Mouse (Mus musculus) hindbrain, embryonic 16.5 days (tissue): ENCODE measurements around the gene Pkp4. TPM values are rescaled to one million over a fixed set of nuclear protein-coding genes. Genes with fewer than 3 reads are reported as not detected.

Source experiments
- ATAC-seq: fragments of 200-750 bp; cut with Nextera tagmentation; 2 replicates; pipeline ENCODE4 v1.8.0; 2017; ENCODE audit warnings: moderate TSS enrichment, moderate library complexity
- H3K27ac ChIP-seq: fragments of 300-500 bp; sonication (generic); 2 replicates; pipeline ENCODE4 v1.5.1; 2014; ENCODE audit warnings: low read depth, mild to moderate bottlenecking, control low read depth, low read length, moderate library complexity
- H3K27me3 ChIP-seq: fragments of 300-500 bp; sonication (generic); replicated peaks from 2 replicates; pipeline ENCODE4 v1.6.1; 2014; ENCODE audit warnings: low read length; ENCODE audit not compliant: control insufficient read depth, insufficient read depth
- H3K36me3 ChIP-seq: fragments of 300-500 bp; sonication (generic); 2 replicates; pipeline ENCODE4 v1.6.1; 2014; ENCODE audit warnings: mild to moderate bottlenecking, low read length, moderate library complexity, mixed read lengths; ENCODE audit not compliant: control insufficient read depth, insufficient read depth
- H3K4me1 ChIP-seq: fragments of 300-500 bp; sonication (generic); 2 replicates; pipeline ENCODE4 v1.6.1; 2014; ENCODE audit warnings: low read depth, low read length; ENCODE audit not compliant: control insufficient read depth, insufficient read depth
- H3K4me2 ChIP-seq: fragments of 300-500 bp; sonication (generic); 2 replicates; pipeline ENCODE4 v1.6.1; 2014; ENCODE audit warnings: mild to moderate bottlenecking, low read length, control low read depth, moderate library complexity
- H3K4me3 ChIP-seq: fragments of 300-500 bp; sonication (generic); 2 replicates; pipeline ENCODE4 v1.5.1; 2014; ENCODE audit warnings: mild to moderate bottlenecking, low read length, control low read depth, moderate library complexity
- H3K9ac ChIP-seq: fragments of 300-500 bp; sonication (generic); 2 replicates; pipeline ENCODE4 v1.6.1; 2014; ENCODE audit warnings: low read depth, mild to moderate bottlenecking, control low read depth, low read length, moderate library complexity
- H3K9me3 ChIP-seq: fragments of 300-500 bp; sonication (generic); 2 replicates; pipeline ENCODE4 v1.6.1; 2014; ENCODE audit warnings: mild to moderate bottlenecking, low read length, moderate library complexity; ENCODE audit not compliant: control insufficient read depth
- WGBS: fragments of 180-500 bp; shearing (Covaris S2); extraction: QIAGEN DNeasy Blood & Tissue Kit; methylation state at CpG from one replicate; pipeline ENCODE4 v1.1.7; 2014; 5-methylcytosine and 5-hydroxymethylcytosine counted together
- polyA plus RNA-seq: library from polyadenylated mRNA; unstranded; fragments of >200 nt; fragmentation: Nextera tagmentation; extraction: Ambion mirVana; gene quantifications from 2 replicates; pipeline ENCODE4 v1.2.1, GENCODE M21; 2015

Pkp4 gene
- polyA plus RNA-seq, 1 experiment from 2014 or later = 29.2 TPM

DNA sequence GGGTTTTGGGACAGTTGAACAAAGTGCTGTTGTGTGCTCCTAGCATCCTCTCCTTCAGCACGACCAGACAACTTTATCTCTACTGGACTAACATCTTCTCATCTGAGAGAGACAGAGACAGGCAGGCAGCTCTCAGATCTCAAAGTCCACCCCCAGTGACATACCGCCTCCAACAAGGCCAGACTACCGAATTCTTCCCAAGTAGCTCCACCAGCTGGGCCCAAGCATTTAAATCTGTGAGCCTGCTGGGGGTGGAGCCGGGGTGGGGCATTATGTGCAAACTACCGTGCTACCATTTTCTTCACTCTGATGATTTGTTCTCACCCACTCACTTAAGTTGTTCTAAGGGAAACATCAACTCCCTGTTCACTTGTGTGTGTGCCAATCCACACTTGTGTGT is 18.8 kb downstream of the Pkp4 start:
- H3K36me3 ChIP-seq = no peaks in the 10 kb centered on the region
- H3K4me3 ChIP-seq = no peak overlapping the region
- H3K27ac ChIP-seq = no peak overlapping the region
- no peak overlapping the region for H3K9ac ChIP-seq
- peaks cover 4% of the 10 kb centered on the region for H3K4me1 ChIP-seq
- no peak overlapping the region for H3K4me2 ChIP-seq
- no peaks in the 10 kb centered on the region for H3K27me3 ChIP-seq
- no peak for ATAC-seq
- 56% methylated on average over 5 of the region's 5 CpGs for WGBS
- no peaks in the 10 kb centered on the region for H3K9me3 ChIP-seq

DNA sequence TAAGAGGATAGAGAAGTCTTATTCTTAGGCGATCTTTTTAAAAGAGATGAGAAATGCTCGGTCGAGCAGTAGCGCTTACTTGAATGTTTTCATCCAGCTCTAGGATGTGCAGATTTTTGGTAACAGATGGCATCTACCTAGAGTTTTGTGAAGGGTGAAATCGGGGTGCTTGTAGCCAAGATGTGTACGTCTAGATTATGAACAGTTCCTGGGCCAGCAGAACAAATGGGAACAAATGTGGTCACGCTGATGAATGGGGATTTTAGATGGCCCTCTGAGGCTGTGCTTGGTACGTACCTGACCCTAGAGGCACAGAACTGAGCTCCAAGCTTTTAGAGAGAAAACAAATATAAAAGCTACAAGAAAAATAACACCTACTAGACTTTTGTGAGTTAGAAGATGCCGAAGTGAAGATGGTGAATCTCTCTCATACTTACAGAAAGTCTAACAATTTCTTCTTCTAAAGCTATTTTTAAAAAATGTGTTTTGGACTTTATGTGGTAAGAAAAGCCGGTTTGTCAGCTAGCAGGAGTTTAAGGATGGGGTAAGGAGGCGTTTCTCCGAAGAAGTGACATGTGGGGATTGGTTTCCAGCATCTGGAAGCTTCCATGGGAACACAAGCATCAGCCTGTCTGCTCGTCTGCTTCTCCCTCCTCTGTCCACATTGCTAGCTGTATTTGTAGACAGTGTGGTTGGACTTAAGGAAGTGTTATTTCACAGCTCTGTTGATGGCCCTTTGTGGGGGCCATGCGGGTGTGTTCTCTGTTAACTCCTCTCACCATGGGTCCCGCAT is 20.9 kb downstream of the Pkp4 start:
- no peak for ATAC-seq
- Histone ChIP-seq H3K4me2 (no peak overlapping the region), H3K36me3 (no peaks in the 10 kb centered on the region), H3K27ac (no peak overlapping the region), H3K9ac (no peak overlapping the region), H3K9me3 (no peaks in the 10 kb centered on the region), H3K27me3 (no peaks in the 10 kb centered on the region), H3K4me3 (no peak overlapping the region), H3K4me1 (peaks cover 4% of the 10 kb centered on the region)
- 80% methylated on average over 15 of the region's 15 CpGs for WGBS

DNA sequence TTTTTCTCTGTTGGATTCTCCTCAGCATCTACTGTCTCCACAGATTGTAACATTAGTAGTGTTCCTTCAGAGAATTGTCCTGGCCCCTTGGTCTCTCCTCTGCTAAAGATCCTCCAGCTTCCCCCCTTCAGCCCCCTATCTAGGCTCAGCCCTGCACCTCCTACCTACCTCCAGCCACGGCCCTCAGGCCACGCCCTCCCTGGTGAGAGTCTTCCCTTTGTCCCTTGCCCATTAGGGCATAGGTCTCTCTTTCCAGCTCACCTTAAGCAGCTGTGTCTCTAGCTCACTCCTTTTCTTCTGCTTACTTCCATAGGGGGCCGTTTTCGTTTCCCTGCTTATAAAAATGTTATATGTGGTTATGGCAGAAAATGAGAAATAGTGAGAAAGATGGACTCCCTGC is 22.9 kb downstream of the Pkp4 start:
- Histone ChIP-seq H3K27me3 (no peaks in the 10 kb centered on the region), H3K27ac (no peak overlapping the region), H3K4me3 (no peak overlapping the region), H3K9ac (no peak overlapping the region), H3K4me2 (no peak overlapping the region), H3K4me1 (no peaks in the 10 kb centered on the region), H3K36me3 (peaks cover 2% of the 10 kb centered on the region; the same call in 1 of the 2 replicates), H3K9me3 (no peaks in the 10 kb centered on the region)
- no peak for ATAC-seq
- 82% methylated on average over 4 of the region's 4 CpGs for WGBS

DNA sequence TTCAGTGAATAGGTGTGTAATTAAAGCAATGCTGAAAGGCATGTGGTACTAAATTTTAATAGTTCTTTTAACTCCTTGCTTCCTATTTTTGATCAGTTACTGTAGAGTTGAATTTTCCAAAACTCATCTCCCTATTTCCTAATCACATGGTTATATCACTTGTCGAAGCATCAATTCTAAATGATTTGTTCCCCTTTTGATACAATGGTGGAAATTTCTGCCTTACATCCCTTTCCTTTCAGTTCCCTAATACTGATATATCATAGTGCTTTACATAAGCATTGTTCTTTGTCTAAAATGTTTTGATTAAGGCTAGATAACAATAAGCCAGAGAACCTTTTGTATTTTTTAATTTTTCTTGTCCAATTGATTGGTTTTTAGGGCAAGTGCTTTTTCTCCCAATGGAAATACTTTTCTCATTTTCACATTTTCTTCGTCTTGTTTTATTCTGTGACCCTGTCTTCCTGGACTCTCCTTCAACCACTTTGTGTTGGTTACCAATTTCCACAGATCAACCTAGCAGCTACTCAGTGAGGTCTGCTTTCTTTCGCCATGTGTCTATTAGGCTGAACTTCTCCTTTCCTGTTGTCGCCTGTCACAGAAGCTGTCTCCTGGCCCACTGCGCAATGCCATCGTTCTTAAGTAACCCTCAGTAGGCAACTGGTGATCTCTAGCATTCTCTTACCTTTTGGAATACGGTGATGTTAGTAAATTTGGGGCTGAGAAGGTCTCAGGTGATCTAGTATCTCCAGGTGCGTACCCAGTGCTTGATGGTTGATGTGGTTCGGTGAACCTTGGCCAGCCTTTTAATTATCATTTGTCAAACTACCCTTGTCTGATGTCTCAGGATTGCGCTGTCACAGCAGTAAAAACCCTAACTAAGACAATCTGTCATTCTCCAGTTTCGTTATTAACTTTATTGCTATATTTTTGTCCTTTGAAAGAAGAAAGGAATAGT is 23.7 kb downstream of the Pkp4 start:
- Histone ChIP-seq H3K4me2 (no peak overlapping the region), H3K4me3 (no peak overlapping the region), H3K36me3 (peaks cover 2% of the 10 kb centered on the region; the same call in 1 of the 2 replicates), H3K27me3 (no peaks in the 10 kb centered on the region), H3K27ac (no peak overlapping the region), H3K4me1 (no peaks in the 10 kb centered on the region), H3K9me3 (no peaks in the 10 kb centered on the region), H3K9ac (no peak overlapping the region)
- no peak for ATAC-seq
- 94% methylated on average over 11 of the region's 11 CpGs for WGBS

DNA sequence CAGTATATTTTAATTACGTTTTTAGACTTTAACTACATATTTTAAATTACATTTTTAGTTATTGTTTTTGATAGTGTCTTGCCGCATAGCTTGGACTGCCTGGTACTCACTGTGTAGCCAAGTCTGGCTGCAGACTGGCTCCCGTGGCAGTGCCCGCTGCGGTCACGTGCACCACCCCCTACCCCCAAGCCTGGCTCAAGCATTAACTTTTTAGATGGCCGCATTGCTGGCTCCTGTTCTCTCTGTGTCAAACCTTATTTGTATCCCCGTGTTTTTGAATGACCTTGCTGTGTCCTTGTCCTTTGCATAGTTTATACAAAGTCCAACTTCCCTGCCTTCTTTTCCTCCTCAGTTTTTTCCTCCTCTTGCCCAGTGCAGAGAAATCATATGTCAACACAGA is 25.5 kb downstream of the Pkp4 start:
- WGBS = 93% methylated on average over 8 of the region's 8 CpGs
- H3K9ac ChIP-seq = no peak overlapping the region
- H3K27ac ChIP-seq = no peak overlapping the region
- no peak overlapping the region for H3K4me2 ChIP-seq
- peaks cover 13% of the 10 kb centered on the region for H3K4me1 ChIP-seq
- H3K4me3 ChIP-seq = no peak overlapping the region
- no peaks in the 10 kb centered on the region for H3K27me3 ChIP-seq
- ATAC-seq = no peak
- H3K36me3 ChIP-seq = peaks cover 2% of the 10 kb centered on the region; the same call in 1 of the 2 replicates
- no peaks in the 10 kb centered on the region for H3K9me3 ChIP-seq

DNA sequence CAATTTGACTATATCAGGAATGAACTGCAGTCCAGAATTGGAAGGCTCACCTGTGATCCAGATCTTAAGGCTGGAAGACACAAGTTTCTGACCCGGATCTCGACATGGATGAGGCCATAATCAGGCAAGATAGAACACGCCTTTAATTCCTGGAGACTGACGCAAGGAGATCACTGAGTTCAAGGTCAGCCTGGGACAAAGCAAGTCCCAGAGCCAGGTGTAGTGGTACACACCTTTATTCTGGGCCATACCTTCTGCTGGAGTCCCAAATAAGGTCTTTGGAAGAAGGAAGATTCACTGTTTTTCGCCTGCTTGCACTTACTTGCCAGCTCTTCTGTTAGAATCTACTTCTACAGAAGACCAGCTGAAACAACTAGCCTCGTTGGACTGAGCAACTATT is 26.3 kb downstream of the Pkp4 start:
- ATAC-seq = no peak
- H3K27me3 ChIP-seq = no peaks in the 10 kb centered on the region
- H3K4me1 ChIP-seq = peaks cover 18% of the 10 kb centered on the region
- WGBS = 96% methylated on average over 6 of the region's 6 CpGs
- peaks cover 2% of the 10 kb centered on the region; the same call in 1 of the 2 replicates for H3K36me3 ChIP-seq
- no peaks in the 10 kb centered on the region for H3K9me3 ChIP-seq
- no peak overlapping the region for H3K4me2 ChIP-seq
- no peak overlapping the region for H3K9ac ChIP-seq
- no peak overlapping the region for H3K4me3 ChIP-seq
- H3K27ac ChIP-seq = no peak overlapping the region

DNA sequence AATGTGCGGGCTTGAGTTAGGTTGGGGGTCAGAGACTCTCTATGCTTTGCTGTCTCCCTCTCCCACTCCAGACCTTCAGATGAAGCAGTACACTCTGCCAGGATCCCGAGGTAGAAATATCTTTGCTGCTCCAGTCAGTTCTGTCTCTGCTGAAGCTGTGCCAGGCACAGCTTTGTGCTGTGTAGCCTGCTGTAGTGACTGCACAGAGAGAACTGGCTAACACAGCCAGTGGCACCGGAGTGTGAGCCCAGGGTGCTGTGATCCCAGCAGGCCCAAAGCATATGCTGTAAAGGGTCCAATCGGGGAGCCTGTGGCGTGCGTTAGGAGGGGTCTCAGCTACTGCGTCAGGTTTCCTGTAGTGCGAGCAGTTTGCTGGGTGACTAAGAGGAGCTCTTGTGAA is 27.7 kb downstream of the Pkp4 start:
- H3K36me3 ChIP-seq = peaks cover 2% of the 10 kb centered on the region; the same call in 1 of the 2 replicates
- H3K9me3 ChIP-seq = no peaks in the 10 kb centered on the region
- H3K4me3 ChIP-seq = no peak overlapping the region
- H3K27ac ChIP-seq = no peak overlapping the region
- H3K27me3 ChIP-seq = no peaks in the 10 kb centered on the region
- no peak overlapping the region for H3K4me2 ChIP-seq
- no peak overlapping the region for H3K9ac ChIP-seq
- peaks cover 18% of the 10 kb centered on the region for H3K4me1 ChIP-seq
- WGBS = 83% methylated on average over 8 of the region's 8 CpGs
- ATAC-seq = no peak

DNA sequence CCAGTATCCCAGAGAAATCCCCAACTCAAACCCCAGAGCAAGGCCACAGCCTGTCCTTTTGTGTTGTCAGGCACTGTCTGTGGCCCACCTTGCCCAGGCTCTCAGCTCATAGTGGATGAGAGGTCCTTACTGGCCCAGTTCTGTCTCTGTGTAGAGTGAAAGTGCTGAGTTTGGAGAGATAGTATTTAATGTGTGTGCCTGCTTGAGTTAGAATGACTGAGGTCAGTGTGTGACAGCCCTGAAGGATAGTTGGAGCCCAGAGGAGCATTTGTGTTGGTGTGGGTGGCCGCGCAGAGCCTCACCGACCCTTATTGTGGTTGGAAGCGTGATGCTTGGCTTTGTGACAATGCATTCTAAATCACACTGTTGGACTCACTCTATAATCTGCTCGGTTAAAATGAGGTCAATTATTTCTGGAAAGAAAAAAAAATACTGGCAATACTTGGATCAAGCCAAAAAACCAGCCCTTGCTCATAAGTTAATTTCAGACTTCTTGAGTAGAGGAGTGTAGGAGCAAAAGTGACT is 29.1 kb downstream of the Pkp4 start:
- H3K4me2 ChIP-seq = no peak overlapping the region
- H3K9ac ChIP-seq = no peak overlapping the region
- WGBS = 65% methylated on average over 5 of the region's 5 CpGs
- H3K9me3 ChIP-seq = no peaks in the 10 kb centered on the region
- H3K4me1 ChIP-seq = peaks cover 18% of the 10 kb centered on the region
- no peak for ATAC-seq
- peaks cover 2% of the 10 kb centered on the region; the same call in 1 of the 2 replicates for H3K36me3 ChIP-seq
- no peak overlapping the region for H3K27ac ChIP-seq
- H3K27me3 ChIP-seq = no peaks in the 10 kb centered on the region
- H3K4me3 ChIP-seq = no peak overlapping the region

DNA sequence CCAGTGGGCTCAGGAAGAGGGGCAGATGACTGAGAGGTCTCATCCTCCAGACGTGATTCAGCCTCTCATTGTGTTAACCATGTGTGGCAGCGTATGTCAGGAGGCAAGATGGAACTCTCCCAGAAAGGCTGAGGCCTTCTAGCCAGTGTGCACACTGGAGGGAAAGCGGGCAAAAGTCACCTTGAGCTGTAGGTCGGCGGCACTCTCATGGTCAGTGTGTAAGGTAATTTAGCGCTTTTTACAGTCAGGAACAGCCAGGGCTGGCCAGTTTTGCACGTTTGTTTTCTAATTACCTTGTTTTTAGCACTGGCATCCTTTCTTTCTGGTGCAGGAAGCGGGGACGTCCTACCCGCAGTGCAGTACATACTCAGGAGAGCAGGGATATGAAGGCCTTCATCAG is 29.5 kb downstream of the Pkp4 start:
- no peak overlapping the region for H3K4me3 ChIP-seq
- no peaks in the 10 kb centered on the region for H3K27me3 ChIP-seq
- H3K9me3 ChIP-seq = no peaks in the 10 kb centered on the region
- peaks cover 18% of the 10 kb centered on the region for H3K4me1 ChIP-seq
- H3K9ac ChIP-seq = no peak overlapping the region
- ATAC-seq = no peak
- no peak overlapping the region for H3K4me2 ChIP-seq
- 84% methylated on average over 10 of the region's 10 CpGs for WGBS
- no peak overlapping the region for H3K27ac ChIP-seq
- peaks cover 2% of the 10 kb centered on the region; the same call in 1 of the 2 replicates for H3K36me3 ChIP-seq
